Mouse (Mus musculus) lung, embryonic 14.5 days (tissue): ENCODE measurements around the gene Rab3gap2. TPM values are rescaled to one million over a fixed set of nuclear protein-coding genes. Genes with fewer than 3 reads are reported as not detected.

Source experiments
- ATAC-seq: fragments of 200-750 bp; cut with Nextera tagmentation; 2 replicates; pipeline ENCODE4 v1.8.0; 2017; ENCODE audit warnings: mild to moderate bottlenecking, moderate TSS enrichment, moderate library complexity; ENCODE audit not compliant: insufficient read depth
- DNase-seq: peaks from one replicate; pipeline ENCODE4 v3.0.0-alpha.2; 2015
- H3K27ac ChIP-seq: fragments of 300-500 bp; sonication (generic); 2 replicates; pipeline ENCODE4 v1.5.1; 2014; ENCODE audit warnings: low read depth, mild to moderate bottlenecking, moderate library complexity
- H3K27me3 ChIP-seq: fragments of 300-500 bp; sonication (generic); 2 replicates; pipeline ENCODE4 v1.6.1; 2014; ENCODE audit warnings: low read length, control low read depth; ENCODE audit not compliant: insufficient read depth
- H3K36me3 ChIP-seq: fragments of 300-500 bp; sonication (generic); 2 replicates; pipeline ENCODE4 v1.6.1; 2014; ENCODE audit warnings: control low read depth; ENCODE audit not compliant: insufficient read depth
- H3K4me1 ChIP-seq: fragments of 300-500 bp; sonication (generic); 2 replicates; pipeline ENCODE4 v1.6.1; 2014; ENCODE audit warnings: antibody characterized with exemption, control low read depth; ENCODE audit not compliant: insufficient read depth
- H3K4me2 ChIP-seq: fragments of 300-500 bp; sonication (generic); 2 replicates; pipeline ENCODE4 v1.6.1; 2014; ENCODE audit warnings: mild to moderate bottlenecking
- H3K4me3 ChIP-seq: fragments of 300-500 bp; sonication (generic); 2 replicates; pipeline ENCODE4 v1.5.1; 2014; ENCODE audit warnings: low read depth, low read length
- H3K9ac ChIP-seq: fragments of 300-500 bp; sonication (generic); 2 replicates; pipeline ENCODE4 v1.6.1; 2014
- H3K9me3 ChIP-seq: fragments of 300-500 bp; sonication (generic); 2 replicates; pipeline ENCODE4 v1.6.1; 2016; ENCODE audit warnings: low read depth, low read length, control low read depth
- CTCF ChIP-seq: IDR thresholded peaks from 2 replicates; pipeline ENCODE4 v1.5.1; 2016; ENCODE audit warnings: antibody characterized with exemption, low read depth
- WGBS: fragments of 180-500 bp; shearing (Covaris S2); extraction: QIAGEN DNeasy Blood & Tissue Kit; methylation state at CpG from one replicate; pipeline ENCODE4 v1.1.7; 2014; 5-methylcytosine and 5-hydroxymethylcytosine counted together
- polyA plus RNA-seq: library from polyadenylated mRNA; unstranded; fragments of >200 nt; fragmentation: Nextera tagmentation; extraction: Ambion mirVana; gene quantifications from 2 replicates; pipeline ENCODE4 v1.2.1, GENCODE M21; 2014

The Rab3gap2 gene
- polyA plus RNA-seq, 1 experiment from 2014 or later = 21.9 TPM

- peaks cover 63% of the 10 kb centered on the region for H3K36me3 ChIP-seq
- H3K27me3 ChIP-seq = no peaks in the 10 kb centered on the region
- TF ChIP-seq CTCF = no peak
- no peak overlapping the region for H3K4me2 ChIP-seq
- no peak overlapping the region for H3K27ac ChIP-seq
- WGBS = 77% methylated on average over 4 of the region's 4 CpGs
- no peak for ATAC-seq
- H3K4me1 ChIP-seq = no peaks in the 10 kb centered on the region
- H3K4me3 ChIP-seq = no peak overlapping the region
- H3K9ac ChIP-seq = no peak overlapping the region
- DNase-seq = no peak
- no peaks in the 10 kb centered on the region; the same call in 1 of the 2 replicates for H3K9me3 ChIP-seq
Measured at GRCm38 (mm10) chr1:185268675-185269074, 64.8 kb downstream of the Rab3gap2 start.

- Histone ChIP-seq H3K9ac (no peak overlapping the region), H3K4me1 (no peaks in the 10 kb centered on the region), H3K4me3 (no peak overlapping the region), H3K27me3 (no peaks in the 10 kb centered on the region), H3K36me3 (peaks cover 48% of the 10 kb centered on the region), H3K9me3 (no peaks in the 10 kb centered on the region; the same call in 1 of the 2 replicates), H3K4me2 (no peak overlapping the region), H3K27ac (no peak overlapping the region)
- 86% methylated on average over 8 of the region's 8 CpGs for WGBS
- no peak for DNase-seq
- no peak for ATAC-seq
- TF ChIP-seq CTCF = no peak
Measured at GRCm38 (mm10) chr1:185270403-185271097, 66.6 kb downstream of the Rab3gap2 start.

GRCm38 (mm10) chr1:185271373-185271772 lies 67.5 kb downstream of the Rab3gap2 start:
- Histone ChIP-seq H3K9me3 (no peaks in the 10 kb centered on the region; the same call in 1 of the 2 replicates), H3K4me3 (no peak overlapping the region), H3K4me1 (no peaks in the 10 kb centered on the region), H3K27ac (no peak overlapping the region), H3K9ac (no peak overlapping the region), H3K36me3 (peaks cover 51% of the 10 kb centered on the region), H3K27me3 (no peaks in the 10 kb centered on the region), H3K4me2 (no peak overlapping the region)
- TF ChIP-seq CTCF = no peak
- ATAC-seq = no peak
- no peak for DNase-seq
- WGBS = 92% methylated on average over 9 of the region's 9 CpGs

DNA sequence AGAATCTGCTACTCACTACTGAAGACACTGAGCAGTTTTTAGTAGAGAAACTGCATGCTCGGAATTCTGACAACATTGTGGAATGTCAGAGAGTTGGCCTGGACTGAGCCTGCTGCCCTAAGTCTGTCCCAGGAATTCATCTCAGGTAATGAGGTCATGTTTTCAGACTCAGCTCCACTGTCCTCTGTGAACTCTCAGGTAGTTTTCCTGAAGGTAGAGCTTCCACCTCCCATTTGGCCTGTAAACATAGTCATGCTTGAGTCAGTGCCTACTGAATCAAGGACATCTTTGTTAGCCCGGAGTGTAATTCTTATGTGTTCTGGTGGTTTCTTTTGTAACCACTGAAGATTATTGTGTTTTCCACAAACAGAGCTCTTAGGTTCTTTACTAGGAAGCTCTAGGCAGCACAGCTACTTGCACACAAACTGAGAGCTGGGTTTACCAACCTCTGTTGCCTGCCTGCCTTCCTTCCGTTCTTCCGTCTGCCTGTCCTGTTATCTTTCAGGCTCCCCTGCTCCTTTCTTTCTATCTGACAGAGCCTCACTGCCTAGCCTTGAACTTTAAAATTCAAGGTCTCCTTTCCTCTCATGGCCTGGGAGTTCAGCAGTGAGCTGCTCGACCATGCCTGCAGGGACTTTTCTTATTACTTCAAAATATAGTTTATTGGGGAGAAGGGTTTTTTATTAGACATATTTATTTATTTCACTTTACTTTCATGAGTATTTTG lies 71.1 kb downstream of the Rab3gap2 start:
- no peaks in the 10 kb centered on the region for H3K4me1 ChIP-seq
- TF ChIP-seq CTCF = no peak
- H3K36me3 ChIP-seq = peaks cover 62% of the 10 kb centered on the region
- H3K9me3 ChIP-seq = no peaks in the 10 kb centered on the region; the same call in 1 of the 2 replicates
- no peak for DNase-seq
- H3K4me2 ChIP-seq = no peak overlapping the region
- no peak overlapping the region for H3K9ac ChIP-seq
- no peak for ATAC-seq
- H3K4me3 ChIP-seq = no peak overlapping the region
- WGBS = 88% methylated on average over 5 of the region's 5 CpGs
- no peaks in the 10 kb centered on the region for H3K27me3 ChIP-seq
- H3K27ac ChIP-seq = no peak overlapping the region

DNA sequence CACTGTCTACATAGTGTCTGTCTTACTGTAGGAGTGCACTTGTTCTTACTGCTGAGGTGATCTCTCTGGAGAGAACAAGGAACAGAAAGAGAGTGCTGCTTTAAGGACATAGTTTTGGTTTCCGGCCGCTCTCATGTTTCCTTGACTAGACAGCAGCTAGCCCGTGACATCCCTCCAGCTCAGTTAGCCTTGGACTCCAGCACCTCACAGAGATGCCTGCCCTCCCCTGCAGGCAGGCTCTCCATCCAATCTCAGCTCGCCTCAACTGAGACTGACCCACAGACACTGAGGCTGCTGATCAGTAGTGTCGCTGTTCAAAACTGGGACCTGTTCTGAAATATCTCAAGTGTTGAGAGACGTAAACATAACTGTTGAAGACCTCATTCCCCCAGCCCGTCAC lies 72.1 kb downstream of the Rab3gap2 start:
- no peaks in the 10 kb centered on the region for H3K27me3 ChIP-seq
- H3K4me2 ChIP-seq = no peak overlapping the region
- H3K4me3 ChIP-seq = no peak overlapping the region
- no peak for DNase-seq
- no peak for TF ChIP-seq CTCF
- H3K9me3 ChIP-seq = no peaks in the 10 kb centered on the region; the same call in 1 of the 2 replicates
- no peak overlapping the region for H3K9ac ChIP-seq
- H3K36me3 ChIP-seq = peaks cover 72% of the 10 kb centered on the region
- H3K4me1 ChIP-seq = no peaks in the 10 kb centered on the region
- 81% methylated on average over 7 of the region's 7 CpGs for WGBS
- ATAC-seq = no peak
- no peak overlapping the region for H3K27ac ChIP-seq

DNA sequence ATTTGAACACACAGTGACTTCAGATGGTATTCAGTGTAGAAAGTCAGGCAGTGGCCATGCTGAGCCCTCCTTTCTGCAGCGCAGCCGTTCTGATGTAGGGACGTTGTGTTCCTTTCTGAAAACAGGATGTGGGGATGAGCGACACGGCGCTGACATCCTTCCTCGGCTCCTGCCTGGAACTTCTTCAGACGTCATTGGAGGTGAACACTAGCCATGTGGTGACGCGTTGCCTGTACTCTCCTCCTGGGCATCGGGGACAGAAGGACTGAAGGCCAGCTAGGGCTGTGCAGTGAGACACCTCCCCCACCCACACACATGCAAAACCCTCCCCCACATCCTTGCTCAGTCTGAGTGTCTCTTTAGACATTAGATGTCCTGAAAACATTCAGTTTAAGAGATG lies 73.1 kb downstream of the Rab3gap2 start:
- no peak for TF ChIP-seq CTCF
- Histone ChIP-seq H3K27ac (no peak overlapping the region), H3K9ac (no peak overlapping the region), H3K36me3 (peaks cover 67% of the 10 kb centered on the region), H3K9me3 (no peaks in the 10 kb centered on the region; the same call in 1 of the 2 replicates), H3K4me1 (no peaks in the 10 kb centered on the region), H3K27me3 (no peaks in the 10 kb centered on the region), H3K4me3 (no peak overlapping the region), H3K4me2 (no peak overlapping the region)
- DNase-seq = no peak
- ATAC-seq = no peak
- WGBS = 79% methylated on average over 11 of the region's 11 CpGs

- H3K9me3 ChIP-seq = no peaks in the 10 kb centered on the region
- ATAC-seq (no peak), DNase-seq (no peak)
- H3K27me3 ChIP-seq = no peaks in the 10 kb centered on the region
- H3K4me2 ChIP-seq = no peak overlapping the region
- H3K36me3 ChIP-seq = peaks cover 76% of the 10 kb centered on the region
- H3K4me3 ChIP-seq = no peak overlapping the region
- no peak overlapping the region for H3K27ac ChIP-seq
- no peak for TF ChIP-seq CTCF
- no peaks in the 10 kb centered on the region for H3K4me1 ChIP-seq
- WGBS = 67% methylated on average over 9 of the region's 9 CpGs
- H3K9ac ChIP-seq = no peak overlapping the region
Measured at GRCm38 (mm10) chr1:185279288-185279687, 75.4 kb downstream of the Rab3gap2 start.
